Mouse (Mus musculus): ENCODE results near the gene Zfp385b. TPM values are rescaled to one million over a fixed set of nuclear protein-coding genes. Genes with fewer than 3 reads are reported as not detected.
"Not testable (repeated sequence)": the region's sequence is repeated elsewhere in the genome, so short reads cannot be mapped to it uniquely, and the experiment has no call there.

Zfp385b gene
- total RNA-seq, 2 experiments from 2014 or later = 7.3 to 9.4 TPM

DNA sequence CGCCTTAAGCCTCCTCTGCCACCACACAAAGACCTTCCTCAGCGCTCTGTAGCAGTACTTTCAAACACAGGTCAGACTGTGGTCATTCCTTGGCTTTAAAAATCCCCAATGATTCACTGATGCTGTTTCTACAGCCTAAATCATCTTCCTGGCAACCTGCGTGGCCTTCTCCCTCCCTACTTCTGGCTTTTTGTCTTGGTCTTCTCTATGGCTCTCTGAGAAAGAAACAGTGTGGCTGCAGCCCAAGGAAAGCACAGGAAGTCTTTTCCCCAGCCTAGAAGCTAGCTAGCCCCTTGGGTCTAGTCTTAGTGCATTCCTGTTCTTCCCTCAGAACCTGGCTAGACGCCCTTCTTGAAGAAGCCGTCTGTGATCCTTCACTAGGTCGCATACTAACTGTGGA, 359.4 kb downstream of the Zfp385b start:
- DNase-seq = no peak

DNA sequence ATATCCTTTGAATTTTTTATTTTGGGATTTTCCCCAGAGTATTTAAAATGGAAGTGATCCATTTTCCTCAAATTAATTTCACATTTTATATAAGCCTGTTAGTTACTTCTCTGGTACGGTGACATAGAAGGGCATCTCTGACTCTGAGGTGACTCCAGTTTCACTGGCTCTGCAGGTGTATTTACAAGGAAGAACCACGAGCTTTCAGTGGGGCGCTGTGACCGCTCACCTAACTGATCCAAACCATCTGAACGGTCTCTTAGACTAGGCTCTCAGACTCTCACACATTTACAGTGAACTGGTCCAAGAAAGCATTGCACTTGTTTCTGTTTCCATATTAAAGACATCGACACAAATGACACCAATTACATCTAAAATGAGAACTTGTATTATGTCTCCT, 361.0 kb downstream of the Zfp385b start:
- DNase-seq = no peak

DNA sequence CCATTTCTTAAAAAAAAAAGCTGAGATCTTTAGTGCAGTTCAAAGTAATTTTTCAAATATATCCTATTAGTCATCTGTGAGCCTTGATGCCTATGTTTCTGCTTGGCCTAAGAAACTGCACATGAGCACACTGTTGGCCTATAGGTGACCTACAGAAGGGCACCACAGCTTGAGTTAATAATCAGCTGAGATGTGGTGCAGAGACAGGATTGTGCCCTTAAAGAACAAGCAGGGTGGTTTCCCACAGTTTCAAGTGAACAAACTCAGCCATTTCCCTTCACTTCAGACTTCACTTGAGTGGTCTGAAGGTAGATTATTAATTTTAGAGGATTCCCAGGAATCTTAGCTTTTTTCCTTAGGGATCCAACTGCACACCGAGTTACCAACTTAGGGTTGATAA, 362.3 kb downstream of the Zfp385b start:
- no peak for DNase-seq

DNA sequence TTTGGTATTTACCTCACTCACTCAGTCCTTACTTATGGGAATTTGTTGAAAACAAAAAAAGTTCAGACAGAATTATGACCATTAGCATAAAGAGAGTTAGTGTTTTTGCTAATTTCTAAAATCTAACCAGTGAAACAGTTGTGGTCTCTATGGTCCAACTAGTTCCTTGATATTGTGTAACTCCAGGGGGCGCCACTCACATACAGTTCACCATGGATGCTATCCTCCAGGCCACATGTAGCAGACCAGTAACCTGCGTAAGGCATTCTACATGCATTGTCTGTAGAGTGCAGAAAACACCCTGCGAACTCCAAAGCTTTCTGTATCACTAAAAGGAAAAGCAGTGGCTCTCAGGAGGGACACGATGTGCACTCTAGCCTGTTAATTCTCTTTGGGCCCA, 362.8 kb downstream of the Zfp385b start:
- peak; percentile 28 to 68 for DNase-seq

DNA sequence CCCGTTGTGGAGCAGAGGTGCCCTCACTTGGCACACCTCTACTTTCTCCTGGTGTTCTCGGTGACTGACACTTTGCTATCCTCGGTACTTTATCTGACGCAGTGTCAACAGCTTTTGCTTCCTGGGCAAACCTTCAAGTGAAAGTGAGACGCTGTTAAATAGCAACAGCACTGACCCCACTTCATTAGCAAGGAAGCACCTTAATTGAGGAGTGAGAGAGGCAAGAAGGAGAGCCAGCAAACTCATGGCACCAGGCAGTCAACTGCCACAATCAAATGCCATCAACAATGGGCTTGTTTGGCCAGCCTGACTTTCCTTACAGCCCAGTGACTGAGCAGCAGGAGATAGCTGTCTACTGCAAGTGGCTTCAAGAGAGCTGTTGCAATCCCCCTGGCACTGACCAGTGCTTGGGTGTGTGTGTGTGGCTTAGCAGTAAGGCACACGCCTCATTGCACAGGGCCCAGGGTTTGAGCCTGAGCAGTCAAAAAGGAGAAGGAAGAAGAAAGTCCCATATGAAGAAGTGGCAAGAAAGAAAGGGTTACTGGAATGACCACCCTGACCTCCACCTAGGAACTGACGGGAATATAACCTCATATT, 365.0 kb downstream of the Zfp385b start:
- peak; percentile 38 to 54 for DNase-seq

DNA sequence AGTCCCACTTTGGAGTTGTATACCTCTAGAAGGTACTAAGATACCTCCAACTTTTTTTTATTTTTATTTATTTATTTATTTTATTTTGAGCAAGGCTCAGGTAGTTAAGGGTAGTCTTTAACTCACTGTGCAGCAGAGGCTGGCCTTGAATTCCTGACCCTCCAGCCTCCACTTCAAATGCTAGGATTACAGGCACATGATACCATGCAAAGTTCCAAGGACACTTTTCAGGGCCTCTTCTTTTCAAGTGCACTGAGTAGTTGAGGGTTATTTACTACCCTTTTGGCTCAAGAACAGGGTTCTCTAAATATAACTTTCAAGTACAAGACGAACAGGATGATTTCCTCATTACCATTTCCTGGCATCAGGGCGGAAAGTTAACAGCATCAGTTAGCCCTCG, 365.7 kb downstream of the Zfp385b start:
- DNase-seq = peak in 1 of 2 experiments; percentile 25

DNA sequence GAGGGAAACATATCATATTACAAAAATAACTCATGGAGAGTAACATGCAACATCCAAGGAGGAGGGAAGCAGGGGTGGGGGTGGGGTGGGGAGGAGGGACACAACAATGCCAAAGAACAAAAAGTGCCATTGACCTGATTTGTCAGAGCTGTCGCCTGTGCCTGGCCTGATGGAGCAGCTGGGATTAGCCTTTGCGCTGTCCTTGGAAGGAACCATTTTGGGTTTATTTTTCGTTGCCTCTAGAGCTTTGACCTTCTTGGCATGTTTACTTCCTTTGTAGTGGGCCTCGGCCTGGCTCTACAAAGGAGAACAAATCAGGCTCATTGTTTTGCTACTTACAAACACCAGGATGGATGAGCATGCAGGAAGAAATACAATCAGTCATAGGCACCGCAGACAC, 369.4 kb downstream of the Zfp385b start:
- not testable (repeated sequence) for DNase-seq

DNA sequence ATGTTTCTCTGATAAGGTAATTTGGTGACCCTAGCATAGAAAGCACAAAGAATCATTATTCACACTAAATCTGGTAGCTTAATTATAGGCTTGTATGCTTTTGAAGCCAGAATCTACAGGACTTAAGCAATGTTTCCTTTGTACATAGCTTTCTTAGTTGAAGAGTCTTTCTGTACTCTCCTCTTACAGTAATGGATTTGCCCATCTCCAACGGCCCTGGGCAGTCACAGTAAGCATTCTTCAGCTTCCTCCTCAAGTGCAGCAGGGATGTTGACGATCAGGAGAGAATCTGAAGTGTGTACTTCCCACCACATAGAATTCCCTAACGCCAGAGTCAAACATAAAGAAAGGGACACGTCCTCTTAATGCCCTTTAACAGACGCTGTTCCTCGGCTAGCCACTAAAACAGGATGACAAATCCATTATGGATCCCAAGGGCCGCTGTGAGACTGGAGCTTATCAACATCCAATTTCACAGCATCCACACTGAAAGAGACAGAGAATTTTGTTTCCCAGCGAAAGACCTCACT, 370.4 kb downstream of the Zfp385b start:
- no peak for DNase-seq

DNA sequence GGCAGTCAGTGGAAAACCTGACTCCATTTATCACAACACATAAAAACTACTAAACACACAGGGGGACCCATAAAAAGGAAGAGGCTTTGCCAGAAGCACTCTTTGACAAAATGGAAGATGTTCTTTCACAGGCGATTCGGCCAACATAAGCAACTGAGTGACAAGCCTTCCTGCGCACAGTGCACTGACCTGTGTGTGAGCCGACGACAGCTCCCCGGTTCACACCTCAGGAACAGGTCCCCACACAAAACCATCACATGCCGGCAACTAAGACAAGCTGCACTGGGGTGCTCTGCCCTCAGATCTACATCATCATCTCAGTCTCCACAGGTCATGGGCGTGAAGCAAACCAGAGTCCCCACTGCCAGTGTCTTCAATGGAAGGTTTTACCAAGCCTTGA, 375.2 kb downstream of the Zfp385b start:
- no peak for DNase-seq

DNA sequence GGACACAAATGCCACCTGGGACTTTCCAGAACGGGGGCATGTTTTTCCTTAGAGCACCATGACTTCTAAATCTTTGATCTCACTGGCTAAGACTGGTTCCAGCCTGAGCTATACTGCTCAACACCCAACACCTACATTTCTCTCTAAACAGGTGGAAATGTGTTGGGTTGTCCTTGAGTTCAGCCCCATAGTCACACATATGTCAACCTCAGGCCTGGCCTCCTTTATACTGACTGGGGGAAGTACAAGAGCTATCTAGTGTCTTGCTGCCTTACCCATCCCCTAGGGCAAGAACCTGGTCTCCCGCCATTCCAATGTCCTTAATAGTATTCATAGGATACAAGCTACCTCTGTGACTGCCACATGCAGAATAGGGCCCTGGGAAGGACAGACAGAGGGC, 378.8 kb downstream of the Zfp385b start:
- DNase-seq = no peak

DNA sequence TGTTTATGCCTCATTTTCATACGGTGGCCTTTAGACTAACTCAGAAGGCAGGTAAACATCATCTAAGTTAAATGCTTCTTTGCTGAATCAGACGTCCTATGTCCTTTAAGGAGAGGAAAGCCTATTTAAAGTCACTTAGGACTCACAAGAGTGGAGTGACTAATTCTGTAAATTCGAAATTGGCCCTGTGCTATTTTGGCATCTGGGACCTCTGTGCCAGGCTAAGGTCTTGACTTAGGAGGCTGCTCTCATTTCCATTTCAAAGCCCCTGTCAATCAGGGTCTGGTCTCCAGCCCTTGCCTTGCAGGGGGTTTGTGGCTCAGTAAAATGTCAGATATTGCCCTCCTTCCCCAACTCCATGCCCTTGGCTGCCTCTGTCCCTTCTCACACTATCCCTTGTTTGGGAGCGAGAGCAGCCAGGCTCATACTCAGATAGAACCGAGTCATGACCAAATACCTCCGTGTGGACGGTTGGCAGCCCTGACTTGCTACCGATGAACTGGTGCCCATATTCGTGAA, 383.1 kb downstream of the Zfp385b start:
- no peak for DNase-seq

DNA sequence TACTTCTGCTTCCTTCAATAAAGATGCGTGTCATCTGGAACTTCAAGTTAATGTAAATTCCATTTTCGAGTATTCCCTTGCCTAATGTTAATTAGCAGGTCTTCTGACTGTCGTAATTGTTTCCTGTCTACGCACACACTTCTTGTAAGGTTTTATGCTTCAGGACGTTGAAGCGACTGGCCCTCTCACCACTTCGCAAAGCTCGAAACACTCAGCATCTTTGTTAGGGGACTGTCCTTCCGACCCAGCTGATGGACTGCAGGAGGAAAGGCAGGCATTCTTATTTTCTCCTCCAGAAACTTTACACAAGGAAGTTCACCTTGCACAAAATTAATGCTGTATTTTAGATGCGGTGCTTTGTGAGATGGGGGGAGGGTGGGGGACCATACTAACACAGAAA, 400.0 kb downstream of the Zfp385b start:
- DNase-seq = no peak

DNA sequence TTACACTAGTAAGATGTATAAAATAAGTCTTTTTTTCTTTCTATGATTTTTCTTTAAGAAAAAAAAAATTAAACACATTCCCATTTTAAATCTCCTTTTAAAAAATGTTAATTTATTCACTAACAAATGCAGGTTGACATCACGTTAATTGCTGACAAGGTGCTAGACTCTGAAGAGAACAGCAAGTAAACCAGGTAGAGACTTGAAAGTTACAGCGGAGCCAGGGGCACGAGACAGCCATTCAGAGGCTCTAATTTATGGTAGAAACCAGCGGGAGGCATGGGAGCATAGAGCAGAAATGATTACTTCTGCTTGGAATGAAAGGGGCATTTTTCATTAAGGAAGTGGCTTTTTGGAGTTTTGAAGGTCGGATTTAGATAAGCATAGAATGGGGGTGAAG, 401.4 kb downstream of the Zfp385b start:
- DNase-seq = no peak

DNA sequence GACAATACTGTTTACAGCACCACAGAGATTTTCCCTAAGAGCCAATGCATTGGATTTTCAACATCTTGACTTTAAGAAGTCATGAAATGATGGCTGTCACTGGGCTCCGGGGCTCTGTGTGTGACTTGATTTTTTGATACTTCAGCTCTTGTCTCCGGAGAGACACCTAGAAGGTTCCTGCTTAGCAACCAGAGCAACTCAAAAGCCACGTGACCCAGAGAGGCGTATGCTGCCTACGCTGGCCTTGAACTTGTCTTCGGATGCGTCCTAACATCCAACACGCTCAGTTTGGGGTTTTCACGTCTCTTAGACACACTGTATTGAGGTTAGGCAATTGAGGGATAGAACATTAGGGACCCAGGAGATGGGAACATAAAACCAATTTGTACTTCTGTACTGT, 407.3 kb downstream of the Zfp385b start:
- no peak for DNase-seq

DNA sequence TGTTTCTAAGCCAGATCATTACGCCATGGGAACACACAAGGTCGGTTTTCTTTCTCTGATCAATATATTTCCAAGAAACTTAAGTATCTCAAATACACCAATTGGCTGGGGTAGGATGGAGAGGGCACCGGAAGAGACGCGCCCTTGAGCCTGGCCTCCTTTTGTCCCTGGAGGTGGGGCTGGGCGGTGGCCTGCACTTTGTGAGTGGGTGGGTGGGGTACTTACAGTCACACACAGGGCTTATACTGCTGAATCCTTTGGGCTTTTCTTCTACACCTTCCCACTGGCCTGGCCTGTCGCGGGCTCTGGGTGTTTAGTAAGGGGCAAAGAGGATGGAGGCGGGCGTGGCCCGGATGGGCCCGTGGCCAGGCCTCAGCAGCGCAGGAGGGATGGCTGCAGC, 407.8 kb downstream of the Zfp385b start:
- no peak for DNase-seq

DNA sequence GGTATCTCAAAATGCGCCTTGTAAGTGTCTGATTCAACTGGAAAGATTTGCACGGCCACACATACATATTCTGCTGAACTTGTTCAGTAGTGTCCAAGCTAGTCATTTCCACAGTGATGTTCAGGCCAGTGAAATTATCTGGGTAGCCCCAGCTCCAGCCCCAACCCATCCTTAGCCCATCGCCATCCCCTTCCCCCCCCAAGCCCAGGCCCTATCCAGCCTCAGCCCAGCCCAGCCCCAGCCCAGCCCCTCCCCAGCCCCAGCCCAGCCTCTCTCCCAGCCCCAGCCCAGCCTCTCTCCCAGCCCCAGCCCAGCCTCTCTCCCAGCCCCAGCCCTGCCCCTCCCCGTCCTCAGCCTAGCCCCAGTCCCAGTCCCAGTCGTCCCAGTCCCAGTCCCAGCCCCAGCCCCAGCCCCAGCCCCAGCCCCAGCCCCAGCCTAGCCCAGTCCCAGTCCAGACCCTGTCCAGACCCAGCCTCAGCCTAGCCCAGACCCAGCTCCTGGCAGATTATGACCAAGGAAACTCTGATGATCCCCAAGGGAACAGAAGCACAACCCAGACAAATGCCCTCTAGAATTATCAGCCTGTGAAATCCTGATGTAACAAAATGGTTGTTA, 409.8 kb downstream of the Zfp385b start:
- DNase-seq = no peak

DNA sequence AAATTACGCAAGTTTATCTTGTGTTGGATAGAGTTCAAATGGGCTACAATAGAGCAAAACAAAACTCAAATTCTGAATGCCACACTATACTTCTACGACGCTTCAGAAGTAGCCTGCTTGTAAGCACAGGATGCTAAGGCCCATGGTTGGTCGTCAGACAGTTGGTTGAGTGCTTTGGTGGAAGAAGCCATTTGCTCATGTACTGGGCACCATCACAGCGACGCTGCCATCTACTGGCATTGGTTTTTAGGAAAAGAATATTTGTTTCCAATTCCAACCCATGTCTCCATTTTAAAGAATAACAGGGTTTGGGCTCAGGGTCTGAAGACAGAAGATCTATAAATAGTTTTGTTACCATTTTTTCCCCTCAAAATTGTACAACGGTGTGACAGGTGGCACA, 410.5 kb downstream of the Zfp385b start:
- peak in 1 of 2 experiments; percentile 7 for DNase-seq

DNA sequence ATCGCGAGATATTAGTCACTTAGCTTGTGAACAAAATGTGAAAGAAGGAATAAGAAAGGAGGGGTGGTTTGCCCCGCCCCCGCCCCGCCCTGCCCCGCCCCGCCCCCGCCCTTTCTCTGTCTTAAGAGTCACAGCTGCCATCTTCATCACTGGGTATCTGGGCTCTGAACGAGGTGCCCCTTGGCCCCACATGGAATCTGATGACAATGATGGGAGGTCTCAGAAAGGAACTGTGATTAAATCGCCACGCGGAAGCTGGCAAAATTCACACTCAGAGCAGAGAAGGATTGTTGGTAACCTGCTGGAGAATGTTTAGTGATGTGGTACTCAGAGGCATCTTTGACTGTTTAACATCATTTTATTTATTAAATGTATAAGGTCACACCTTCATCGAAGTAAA, 417.1 kb downstream of the Zfp385b start:
- no peak for DNase-seq

DNA sequence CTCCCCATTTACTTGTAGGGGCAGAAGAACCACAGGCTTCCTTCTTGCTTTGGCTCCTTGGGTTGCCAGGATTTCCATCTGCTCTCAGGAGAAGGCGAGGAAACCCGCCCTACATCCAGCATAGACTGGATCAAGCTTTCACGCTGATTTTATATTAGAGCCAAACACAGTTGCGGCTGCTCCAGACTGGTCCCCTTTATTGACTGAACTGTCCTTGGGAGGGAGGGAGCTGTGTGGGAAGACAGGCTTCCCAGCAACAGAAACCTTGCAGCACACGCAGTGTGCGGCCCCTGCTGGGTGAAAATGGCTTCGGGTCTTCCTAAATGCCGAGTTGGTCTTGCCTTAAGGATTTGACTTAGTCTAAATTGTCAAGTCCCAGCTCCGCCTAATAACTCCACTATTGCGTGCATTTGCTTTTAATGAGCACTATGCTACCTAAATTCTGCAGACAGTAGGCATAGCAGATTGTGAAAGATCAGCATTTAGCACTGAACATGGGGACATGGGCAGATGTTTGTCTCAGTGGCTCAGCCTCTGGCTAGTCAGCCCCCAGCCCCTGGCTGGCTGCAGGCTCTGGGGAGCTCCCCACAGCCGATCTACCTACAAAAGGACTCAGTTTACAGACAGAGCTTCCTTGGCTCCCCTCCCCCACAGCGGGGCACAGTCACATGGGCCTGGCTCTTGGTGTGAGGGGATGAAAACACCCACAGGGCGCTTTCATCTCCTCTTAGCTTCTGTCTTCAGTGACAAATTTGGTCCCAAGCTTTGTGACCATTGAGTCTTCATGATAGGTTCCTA, 417.8 kb downstream of the Zfp385b start:
- no peak for DNase-seq

DNA sequence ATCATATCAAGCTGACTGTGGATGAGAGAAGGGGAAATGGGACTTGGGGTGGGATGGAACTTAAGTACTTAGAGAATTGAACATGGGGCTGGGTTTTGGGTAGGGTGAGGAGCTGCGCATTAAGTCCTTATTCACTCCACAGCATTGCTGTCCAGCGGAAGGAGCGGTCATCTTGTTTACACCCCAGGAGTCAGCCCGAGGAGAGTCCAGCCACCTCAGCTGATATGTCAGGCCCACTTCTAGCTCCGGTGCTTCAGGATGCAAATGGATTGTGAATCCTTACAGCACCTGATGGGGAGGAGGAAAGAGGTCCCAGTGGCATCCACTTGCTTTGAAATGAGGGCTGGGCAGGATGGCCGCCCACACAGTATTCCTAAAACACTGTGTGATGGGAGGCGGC, 425.6 kb downstream of the Zfp385b start:
- DNase-seq = no peak

DNA sequence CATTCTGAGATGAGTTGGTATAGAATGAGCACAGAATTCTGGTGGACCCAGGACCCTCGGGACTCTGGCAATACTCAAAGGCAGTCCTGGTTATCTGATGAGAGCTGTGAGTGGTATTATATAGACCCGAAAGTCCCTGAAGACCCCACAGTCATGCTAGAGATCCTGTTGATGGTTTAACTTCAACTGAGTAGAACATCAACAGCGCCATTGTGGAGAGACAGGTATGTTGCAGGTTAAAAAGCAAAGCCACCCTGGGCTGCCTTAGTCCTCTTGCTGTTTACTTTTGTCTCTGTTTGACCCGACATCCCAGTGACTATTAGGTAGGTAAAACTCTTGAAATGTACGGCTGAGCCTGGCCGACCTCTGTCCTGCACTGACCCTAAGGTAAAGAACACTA, 431.3 kb downstream of the Zfp385b start:
- no peak for DNase-seq

DNA sequence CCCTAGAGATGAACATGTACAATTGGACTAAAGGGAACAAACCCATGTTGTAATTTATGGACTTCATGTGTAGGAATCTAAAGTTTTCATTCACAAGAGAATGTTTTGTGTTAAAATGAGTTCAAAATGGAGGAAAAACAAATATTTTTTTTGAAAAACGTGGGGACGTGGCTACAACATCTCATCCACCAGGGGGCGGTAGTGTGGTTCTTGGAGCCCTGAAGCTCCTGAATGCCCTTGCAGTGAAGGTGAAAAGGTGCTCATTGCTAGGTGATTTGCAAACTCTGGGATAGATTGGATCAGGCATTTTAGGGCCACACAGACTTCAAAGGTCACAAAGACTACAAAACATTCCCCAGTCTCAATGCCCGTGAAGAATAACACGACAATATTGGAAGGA, 432.9 kb downstream of the Zfp385b start:
- DNase-seq = peak in 1 of 2 experiments; percentile 47

DNA sequence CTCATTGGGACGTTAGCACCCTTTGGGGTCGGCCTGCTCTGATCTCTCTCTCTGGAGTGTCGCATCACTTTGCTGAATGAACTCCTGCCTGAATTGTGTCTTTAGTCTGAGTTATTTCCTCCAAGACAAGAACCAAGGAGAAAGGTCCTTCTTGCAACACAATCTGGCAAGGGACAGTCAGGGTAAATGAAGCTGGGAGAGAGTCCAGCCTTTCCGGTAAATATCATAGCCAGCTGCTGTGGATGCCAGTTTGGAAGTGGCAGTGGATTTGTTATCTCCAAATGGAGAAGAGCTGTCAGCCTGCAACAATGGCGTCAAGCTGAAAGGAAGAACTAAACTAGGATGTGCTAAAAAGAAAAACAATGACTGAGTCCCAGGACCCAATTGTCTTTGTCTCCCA, 436.7 kb downstream of the Zfp385b start:
- DNase-seq = peak; percentile 40 to 57
